Mouse (Mus musculus) liver, postnatal 0 days (tissue): ENCODE data around the gene Adamts14.

Source experiments
- CTCF ChIP-seq: sonication (generic); IDR thresholded peaks from 2 replicates; pipeline ENCODE4 v1.5.1; 2016; ENCODE audit warnings: antibody characterized with exemption, low read depth
- EP300 ChIP-seq: IDR thresholded peaks from 2 replicates; pipeline ENCODE4 v1.6.1; 2016; ENCODE audit warnings: antibody characterized with exemption, low read depth, mild to moderate bottlenecking

GRCm38 (mm10) chr10:61290016-61290415 is 16.8 kb upstream of the Adamts14 start:
- TF ChIP-seq CTCF (no peak), EP300 (no peak)
